Mouse (Mus musculus): ENCODE results near the gene Sp110.
"Not testable (repeated sequence)": the region's sequence is repeated elsewhere in the genome, so short reads cannot be mapped to it uniquely, and the experiment has no call there.

DNA sequence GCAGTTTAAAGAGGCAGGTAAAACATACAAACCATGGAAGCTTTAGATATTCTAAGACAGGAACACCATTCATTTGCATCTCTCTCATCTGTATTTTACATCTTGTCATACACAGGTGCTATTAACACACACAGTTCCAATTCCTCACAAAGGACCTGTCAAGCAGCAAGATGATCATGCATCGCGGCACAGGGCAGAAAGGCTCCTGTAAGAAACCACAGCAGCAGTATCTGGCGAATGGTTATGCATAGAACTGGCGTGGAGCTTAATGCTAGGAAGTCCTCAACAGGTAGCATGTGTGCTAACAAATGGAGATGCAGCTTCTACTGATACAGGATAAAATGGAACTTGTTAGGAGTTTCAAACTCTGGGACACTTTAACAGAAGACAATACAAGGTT, 43.4 kb downstream of the Sp110 start:
- TF ChIP-seq MAX (IDR thresholded peaks at IDR 0.05; ENCODE audit: low read depth); POLR2A (IDR thresholded peaks at IDR 0.05; ENCODE audit: insufficient read length, low read depth): not testable (repeated sequence)
